Mouse (Mus musculus): ENCODE results near the gene Ddx41. TPM values are rescaled to one million over a fixed set of nuclear protein-coding genes. Genes with fewer than 3 reads are reported as not detected.

Ddx41 gene
- total and polyA plus RNA-seq, 2 experiments from 2014 or later, result 16.3 to 30.4 TPM

- no peaks in the 10 kb centered on the region for H3K27me3 ChIP-seq (ENCODE audit: control insufficient read depth, insufficient read depth, low read length)
- no peak overlapping the region for H3K27ac ChIP-seq (ENCODE audit: low read depth)
- TF ChIP-seq CTCF (IDR thresholded peaks at IDR 0.05; ENCODE audit: low read depth) (no peak), EP300 (IDR thresholded peaks at IDR 0.05; ENCODE audit: low read depth) (no peak)
- H3K9ac ChIP-seq (replicated peaks; ENCODE audit: low read depth, low read length), result no peak overlapping the region
- H3K4me3 ChIP-seq (ENCODE audit: low read depth, low read length), result no peak overlapping the region
- 72% methylated on average over 15 of the region's 16 CpGs for WGBS
- H3K4me1 ChIP-seq (ENCODE audit: control insufficient read depth, insufficient read depth), result no peaks in the 10 kb centered on the region
- no peak overlapping the region for H3K4me2 ChIP-seq (ENCODE audit: low read depth, low read length)
- ATAC-seq (ENCODE audit: insufficient read depth, low read depth), result no peak
- H3K9me3 ChIP-seq (replicated peaks; ENCODE audit: control insufficient read depth, low read length), result no peaks in the 10 kb centered on the region
- DNase-seq (ENCODE audit: low spot score), result no peak
- peaks cover 16% of the 10 kb centered on the region for H3K36me3 ChIP-seq (replicated peaks; ENCODE audit: control insufficient read depth, insufficient read depth, low read length)
Measured at GRCm38 (mm10) chr13:55525733-55526553, 10.5 kb downstream of the Ddx41 start.

- no peak for TF ChIP-seq EP300 (IDR thresholded peaks at IDR 0.05; ENCODE audit: low read depth)
- TF ChIP-seq CTCF (IDR thresholded peaks at IDR 0.05; ENCODE audit: low read depth), result no peak
- H3K4me2 ChIP-seq (ENCODE audit: low read depth, low read length), result no peak overlapping the region
- 81% methylated on average over 23 of the region's 23 CpGs for whole genome bisulfite sequencing
- H3K36me3 ChIP-seq (replicated peaks; ENCODE audit: control insufficient read depth, insufficient read depth, low read length), result no peaks in the 10 kb centered on the region; the same call in 1 of the 2 replicates
- DNase-seq (ENCODE audit: low spot score) (no peak), ATAC-seq (ENCODE audit: insufficient read depth, low read depth) (no peak)
- no peaks in the 10 kb centered on the region for H3K4me1 ChIP-seq (ENCODE audit: control insufficient read depth, insufficient read depth)
- H3K9me3 ChIP-seq (replicated peaks; ENCODE audit: control insufficient read depth, low read length), result no peaks in the 10 kb centered on the region
- H3K9ac ChIP-seq (replicated peaks; ENCODE audit: low read depth, low read length), result no peak overlapping the region
- H3K27me3 ChIP-seq (ENCODE audit: control insufficient read depth, insufficient read depth, low read length), result no peaks in the 10 kb centered on the region
- H3K4me3 ChIP-seq (ENCODE audit: low read depth, low read length), result no peak overlapping the region
- peak overlapping the region; percentile 43 for H3K27ac ChIP-seq (ENCODE audit: low read depth)
Measured at GRCm38 (mm10) chr13:55523951-55524600, 12.4 kb downstream of the Ddx41 start.

GRCm38 (mm10) chr13:55523278-55523677 is 13.2 kb downstream of the Ddx41 start:
- Histone ChIP-seq H3K4me3 (ENCODE audit: low read depth, low read length) (no peak overlapping the region), H3K9me3 (replicated peaks; ENCODE audit: control insufficient read depth, low read length) (no peaks in the 10 kb centered on the region), H3K27me3 (ENCODE audit: control insufficient read depth, insufficient read depth, low read length) (peaks cover 3% of the 10 kb centered on the region; the same call in 1 of the 2 replicates), H3K4me1 (ENCODE audit: control insufficient read depth, insufficient read depth) (no peaks in the 10 kb centered on the region), H3K4me2 (ENCODE audit: low read depth, low read length) (no peak overlapping the region), H3K36me3 (replicated peaks; ENCODE audit: control insufficient read depth, insufficient read depth, low read length) (no peaks in the 10 kb centered on the region; the same call in 1 of the 2 replicates), H3K27ac (ENCODE audit: low read depth) (peak overlapping the region; percentile 70), H3K9ac (replicated peaks; ENCODE audit: low read depth, low read length) (no peak overlapping the region)
- no peak for TF ChIP-seq CTCF (IDR thresholded peaks at IDR 0.05; ENCODE audit: low read depth)
- TF ChIP-seq EP300 (IDR thresholded peaks at IDR 0.05; ENCODE audit: low read depth), result no peak
- 66% methylated on average over 17 of the region's 17 CpGs for WGBS
- DNase-seq (ENCODE audit: low spot score), result no peak
- peak; percentile 43 for ATAC-seq (ENCODE audit: insufficient read depth, low read depth)

- Histone ChIP-seq H3K27me3 (ENCODE audit: control insufficient read depth, insufficient read depth, low read length) (peaks cover 7% of the 10 kb centered on the region; the same call in 1 of the 2 replicates), H3K4me3 (ENCODE audit: low read depth, low read length) (no peak overlapping the region), H3K4me1 (ENCODE audit: control insufficient read depth, insufficient read depth) (no peaks in the 10 kb centered on the region), H3K27ac (ENCODE audit: low read depth) (peak overlapping the region; percentile 70), H3K36me3 (replicated peaks; ENCODE audit: control insufficient read depth, insufficient read depth, low read length) (no peaks in the 10 kb centered on the region; the same call in 1 of the 2 replicates), H3K9ac (replicated peaks; ENCODE audit: low read depth, low read length) (no peak overlapping the region), H3K9me3 (replicated peaks; ENCODE audit: control insufficient read depth, low read length) (no peaks in the 10 kb centered on the region), H3K4me2 (ENCODE audit: low read depth, low read length) (no peak overlapping the region)
- WGBS, result 43% methylated on average over 8 of the region's 8 CpGs
- DNase-seq (ENCODE audit: low spot score), result peak; percentile 43
- ATAC-seq (ENCODE audit: insufficient read depth, low read depth), result peak; percentile 74
- TF ChIP-seq EP300 (IDR thresholded peaks at IDR 0.05; ENCODE audit: low read depth) (no peak), CTCF (IDR thresholded peaks at IDR 0.05; ENCODE audit: low read depth) (no peak)
Measured at GRCm38 (mm10) chr13:55522730-55523129, 13.7 kb downstream of the Ddx41 start.

GRCm38 (mm10) chr13:55519606-55520005 is 16.9 kb downstream of the Ddx41 start:
- Histone ChIP-seq H3K9ac (replicated peaks; ENCODE audit: low read depth, low read length) (no peak overlapping the region), H3K9me3 (replicated peaks; ENCODE audit: control insufficient read depth, low read length) (no peaks in the 10 kb centered on the region), H3K27ac (ENCODE audit: low read depth) (no peak overlapping the region), H3K4me3 (ENCODE audit: low read depth, low read length) (no peak overlapping the region), H3K36me3 (replicated peaks; ENCODE audit: control insufficient read depth, insufficient read depth, low read length) (no peaks in the 10 kb centered on the region), H3K4me1 (ENCODE audit: control insufficient read depth, insufficient read depth) (no peaks in the 10 kb centered on the region), H3K4me2 (ENCODE audit: low read depth, low read length) (no peak overlapping the region), H3K27me3 (ENCODE audit: control insufficient read depth, insufficient read depth, low read length) (peaks cover 24% of the 10 kb centered on the region)
- TF ChIP-seq EP300 (IDR thresholded peaks at IDR 0.05; ENCODE audit: low read depth) (no peak), CTCF (IDR thresholded peaks at IDR 0.05; ENCODE audit: low read depth) (no peak)
- 48% methylated on average over 4 of the region's 4 CpGs for WGBS
- DNase-seq (ENCODE audit: low spot score) (no peak), ATAC-seq (ENCODE audit: insufficient read depth, low read depth) (no peak)

All from heart, postnatal 0 days (tissue).